Mouse (Mus musculus): ENCODE measurements around the gene Ect2l. TPM values are rescaled to one million over a fixed set of nuclear protein-coding genes. Genes with fewer than 3 reads are reported as not detected.

Gene Ect2l
- polyA plus RNA-seq, 1 experiment from 2014 or later: 0.36 TPM

GRCm38 (mm10) chr10:18210119-18210518, 571 bp downstream of the Ect2l start:
- no peak overlapping the region for H3K27ac ChIP-seq (replicated peaks)
- H3K9me3 ChIP-seq: no peaks in the 10 kb centered on the region
- DNase-seq (ENCODE audit: low spot score): no peak

GRCm38 (mm10) chr10:18204067-18204466, 6.6 kb downstream of the Ect2l start:
- no peaks in the 10 kb centered on the region for H3K36me3 ChIP-seq (replicated peaks)
- peak; percentile 44 for DNase-seq (ENCODE audit: low spot score)

More at GRCm38 (mm10) chr10:18210119-18210518, 571 bp downstream of the Ect2l start:
- no peaks in the 10 kb centered on the region for H3K27me3 ChIP-seq (replicated peaks; ENCODE audit: low read depth, poor library complexity, severe bottlenecking)
- peaks cover 4% of the 10 kb centered on the region; the same call in 1 of the 2 replicates for H3K4me1 ChIP-seq
- 84% methylated on average over 6 of the region's 6 CpGs for WGBS
- H3K36me3 ChIP-seq (replicated peaks): no peaks in the 10 kb centered on the region
- no peak overlapping the region for H3K4me3 ChIP-seq

GRCm38 (mm10) chr10:18202401-18202800, 8.3 kb downstream of the Ect2l start:
- no peak for DNase-seq (ENCODE audit: low spot score)
- Histone ChIP-seq H3K27ac (replicated peaks) (no peak overlapping the region), H3K27me3 (replicated peaks; ENCODE audit: low read depth, poor library complexity, severe bottlenecking) (no peaks in the 10 kb centered on the region), H3K36me3 (replicated peaks) (no peaks in the 10 kb centered on the region), H3K9me3 (no peaks in the 10 kb centered on the region), H3K4me3 (no peak overlapping the region), H3K4me1 (peaks cover 5% of the 10 kb centered on the region; the same call in 1 of the 2 replicates)
- WGBS: 80% methylated on average over 3 of the region's 3 CpGs

More at GRCm38 (mm10) chr10:18204067-18204466, 6.6 kb downstream of the Ect2l start:
- Histone ChIP-seq H3K9me3 (no peaks in the 10 kb centered on the region), H3K4me3 (no peak overlapping the region), H3K27ac (replicated peaks) (no peak overlapping the region), H3K27me3 (replicated peaks; ENCODE audit: low read depth, poor library complexity, severe bottlenecking) (no peaks in the 10 kb centered on the region), H3K4me1 (peaks cover 5% of the 10 kb centered on the region; the same call in 1 of the 2 replicates)
- WGBS: 6% methylated on average over 7 of the region's 7 CpGs

GRCm38 (mm10) chr10:18200656-18201055, 10.0 kb downstream of the Ect2l start:
- 77% methylated on average over 9 of the region's 9 CpGs for whole genome bisulfite sequencing
- no peak overlapping the region for H3K4me3 ChIP-seq

GRCm38 (mm10) chr10:18199919-18200318, 10.8 kb downstream of the Ect2l start:
- Histone ChIP-seq H3K4me1 (peaks cover 8% of the 10 kb centered on the region), H3K27ac (replicated peaks) (no peak overlapping the region), H3K4me3 (no peak overlapping the region), H3K9me3 (no peaks in the 10 kb centered on the region), H3K27me3 (replicated peaks; ENCODE audit: low read depth, poor library complexity, severe bottlenecking) (no peaks in the 10 kb centered on the region), H3K36me3 (replicated peaks) (no peaks in the 10 kb centered on the region)
- 87% methylated on average over 4 of the region's 4 CpGs for WGBS
- no peak for DNase-seq (ENCODE audit: low spot score)

More at GRCm38 (mm10) chr10:18200656-18201055, 10.0 kb downstream of the Ect2l start:
- no peaks in the 10 kb centered on the region for H3K27me3 ChIP-seq (replicated peaks; ENCODE audit: low read depth, poor library complexity, severe bottlenecking)
- no peak for DNase-seq (ENCODE audit: low spot score)
- no peaks in the 10 kb centered on the region for H3K9me3 ChIP-seq
- no peaks in the 10 kb centered on the region for H3K36me3 ChIP-seq (replicated peaks)
- no peak overlapping the region for H3K27ac ChIP-seq (replicated peaks)
- peaks cover 8% of the 10 kb centered on the region; the same call in 1 of the 2 replicates for H3K4me1 ChIP-seq

GRCm38 (mm10) chr10:18198286-18199015, 12.2 kb downstream of the Ect2l start:
- no peaks in the 10 kb centered on the region for H3K27me3 ChIP-seq (replicated peaks; ENCODE audit: low read depth, poor library complexity, severe bottlenecking)
- no peaks in the 10 kb centered on the region for H3K9me3 ChIP-seq
- no peaks in the 10 kb centered on the region for H3K36me3 ChIP-seq (replicated peaks)
- no peak overlapping the region for H3K27ac ChIP-seq (replicated peaks)
- WGBS: 85% methylated on average over 5 of the region's 5 CpGs
- H3K4me3 ChIP-seq: no peak overlapping the region
- peaks cover 13% of the 10 kb centered on the region; the same call in 1 of the 2 replicates for H3K4me1 ChIP-seq
- no peak for DNase-seq (ENCODE audit: low spot score)

GRCm38 (mm10) chr10:18197206-18197979, 13.3 kb downstream of the Ect2l start:
- DNase-seq (ENCODE audit: low spot score): peak; percentile 63
- Histone ChIP-seq H3K27ac (replicated peaks) (no peak overlapping the region), H3K4me3 (peak overlapping the region; percentile 37), H3K36me3 (replicated peaks) (no peaks in the 10 kb centered on the region), H3K27me3 (replicated peaks; ENCODE audit: low read depth, poor library complexity, severe bottlenecking) (no peaks in the 10 kb centered on the region), H3K4me1 (peaks cover 13% of the 10 kb centered on the region; the same call in 1 of the 2 replicates), H3K9me3 (no peaks in the 10 kb centered on the region)
- 60% methylated on average over 14 of the region's 14 CpGs for WGBS

GRCm38 (mm10) chr10:18194737-18195141, 16.0 kb downstream of the Ect2l start:
- peak; percentile 64 for DNase-seq (ENCODE audit: low spot score)
- Histone ChIP-seq H3K27ac (replicated peaks) (peak overlapping the region; percentile 55), H3K4me3 (no peak overlapping the region), H3K36me3 (replicated peaks) (no peaks in the 10 kb centered on the region), H3K4me1 (peaks cover 8% of the 10 kb centered on the region; the same call in 1 of the 2 replicates), H3K9me3 (no peaks in the 10 kb centered on the region), H3K27me3 (replicated peaks; ENCODE audit: low read depth, poor library complexity, severe bottlenecking) (no peaks in the 10 kb centered on the region)
- WGBS: 60% methylated on average over 14 of the region's 14 CpGs

GRCm38 (mm10) chr10:18194156-18194555, 16.5 kb downstream of the Ect2l start:
- 73% methylated on average over 11 of the region's 11 CpGs for WGBS
- no peak for DNase-seq (ENCODE audit: low spot score)
- H3K4me3 ChIP-seq: no peak overlapping the region
- H3K36me3 ChIP-seq (replicated peaks): no peaks in the 10 kb centered on the region
- H3K27ac ChIP-seq (replicated peaks): peak overlapping the region; percentile 55
- H3K4me1 ChIP-seq: peaks cover 8% of the 10 kb centered on the region; the same call in 1 of the 2 replicates
- no peaks in the 10 kb centered on the region for H3K9me3 ChIP-seq
- H3K27me3 ChIP-seq (replicated peaks; ENCODE audit: low read depth, poor library complexity, severe bottlenecking): no peaks in the 10 kb centered on the region

- Histone ChIP-seq H3K9me3 (no peaks in the 10 kb centered on the region), H3K4me3 (no peak overlapping the region), H3K27me3 (replicated peaks; ENCODE audit: low read depth, poor library complexity, severe bottlenecking) (no peaks in the 10 kb centered on the region), H3K27ac (replicated peaks) (no peak overlapping the region), H3K4me1 (peaks cover 8% of the 10 kb centered on the region; the same call in 1 of the 2 replicates), H3K36me3 (replicated peaks) (no peaks in the 10 kb centered on the region)
- WGBS: 81% methylated on average over 11 of the region's 11 CpGs
- DNase-seq (ENCODE audit: low spot score): no peak
These were observed 17.5 kb downstream of the Ect2l start for GRCm38 (mm10) chr10:18193221-18193620.

GRCm38 (mm10) chr10:18191706-18192105, 19.0 kb downstream of the Ect2l start:
- WGBS: 73% methylated on average over 8 of the region's 8 CpGs
- DNase-seq (ENCODE audit: low spot score): no peak
- Histone ChIP-seq H3K9me3 (no peaks in the 10 kb centered on the region), H3K4me3 (no peak overlapping the region), H3K27ac (replicated peaks) (no peak overlapping the region), H3K36me3 (replicated peaks) (no peaks in the 10 kb centered on the region), H3K4me1 (peaks cover 5% of the 10 kb centered on the region; the same call in 1 of the 2 replicates), H3K27me3 (replicated peaks; ENCODE audit: low read depth, poor library complexity, severe bottlenecking) (no peaks in the 10 kb centered on the region)

GRCm38 (mm10) chr10:18189498-18189897, 21.2 kb downstream of the Ect2l start:
- H3K27ac ChIP-seq (replicated peaks): no peak overlapping the region
- H3K27me3 ChIP-seq (replicated peaks; ENCODE audit: low read depth, poor library complexity, severe bottlenecking): no peaks in the 10 kb centered on the region
- H3K36me3 ChIP-seq (replicated peaks): no peaks in the 10 kb centered on the region
- H3K9me3 ChIP-seq: no peaks in the 10 kb centered on the region
- H3K4me3 ChIP-seq: no peak overlapping the region
- DNase-seq (ENCODE audit: low spot score): no peak
- 88% methylated on average over 4 of the region's 4 CpGs for WGBS
- 0 out of 2 replicates have a peak, but pooled peaks cover under 1% of the 10 kb centered on the region for H3K4me1 ChIP-seq
